Mouse (Mus musculus) liver, adult 2 months (tissue): ENCODE data around the gene Icos.

ENCODE experiments used
- CTCF ChIP-seq: fragments of 200-500 bp; IDR thresholded peaks from 2 replicates; pipeline ENCODE4 v1.5.1; 2011; ENCODE audit warnings: low read depth, low read length, control low read depth
- POLR2A ChIP-seq: fragments of 200-500 bp; IDR thresholded peaks from 2 replicates; pipeline ENCODE4 v1.6.1; 2011; ENCODE audit warnings: low read length, control low read depth; ENCODE audit not compliant: insufficient read depth; ENCODE audit errors: extremely low read depth

GRCm38 (mm10) chr1:61006229-61006628 lies 28.5 kb downstream of the Icos start:
- TF ChIP-seq CTCF (no peak), POLR2A (no peak)
